Mouse (Mus musculus) cerebellum, adult 11 months (tissue): ENCODE data around the gene Hist1h3i.

Experiments
- DNase-seq: peaks from one replicate; pipeline ENCODE4 v3.0.0; 2022

The Hist1h3i gene

GRCm38 (mm10) chr13:21734010-21734905, 48.9 kb downstream of the Hist1h3i start:
- DNase-seq = peak; percentile 69

GRCm38 (mm10) chr13:21733466-21733865, 49.7 kb downstream of the Hist1h3i start:
- DNase-seq = no peak
